Mouse (Mus musculus): ENCODE results near the gene Cpsf4l. TPM values are rescaled to one million over a fixed set of nuclear protein-coding genes. Genes with fewer than 3 reads are reported as not detected.

Gene Cpsf4l
- polyA plus RNA-seq (2015; fragmentation: Nextera tagmentation; extraction: Ambion mirVana) = 0.18 TPM in 1 of 2 replicates, not detected in the other

GRCm38 (mm10) chr11:113709731-113710256, at the start of gene Cpsf4l:
Gene Cpsf4l, minus strand, starts transcription at chr11:113710017.
- peak within 1 kb of the TSS; percentile 20; the same call in 1 of the 2 replicates for H3K9ac ChIP-seq (ENCODE audit: low read depth, low read length)

GRCm38 (mm10) chr11:113758851-113759250, 49.0 kb upstream of the Cpsf4l start:
- H3K27ac ChIP-seq (ENCODE audit: low read length) = no peak overlapping the region
- 77% methylated on average over 5 of the region's 5 CpGs for WGBS (ENCODE audit: insufficient replicate concordance)
- no peaks in the 10 kb centered on the region for H3K27me3 ChIP-seq (ENCODE audit: control insufficient read depth, insufficient read depth, low read depth, low read length)
- H3K4me3 ChIP-seq (ENCODE audit: low read depth, low read length) = no peak overlapping the region
- peaks cover 6% of the 10 kb centered on the region for H3K4me1 ChIP-seq (ENCODE audit: control insufficient read depth, low read depth, low read length)
- no peaks in the 10 kb centered on the region for H3K36me3 ChIP-seq (ENCODE audit: control insufficient read depth, insufficient read depth)
- H3K9ac ChIP-seq (ENCODE audit: low read depth, low read length) = no peak overlapping the region
- ATAC-seq (ENCODE audit: low read depth) = no peak
- H3K4me2 ChIP-seq (ENCODE audit: low read depth, low read length) = no peak overlapping the region
- H3K9me3 ChIP-seq (replicated peaks; ENCODE audit: control insufficient read depth, low read length) = no peaks in the 10 kb centered on the region

More at GRCm38 (mm10) chr11:113709731-113710256, at the start of gene Cpsf4l:
- Histone ChIP-seq H3K4me2 (ENCODE audit: low read depth, low read length) (no peak within 1 kb of the TSS), H3K4me1 (ENCODE audit: control insufficient read depth, low read depth, low read length) (no peaks in the 10 kb centered on the region), H3K27ac (ENCODE audit: low read length) (no peak within 1 kb of the TSS), H3K4me3 (ENCODE audit: low read depth, low read length) (no peak within 1 kb of the TSS), H3K9me3 (replicated peaks; ENCODE audit: control insufficient read depth, low read length) (no peaks in the 10 kb centered on the region), H3K36me3 (ENCODE audit: control insufficient read depth, insufficient read depth) (no peaks in the 10 kb centered on the region), H3K27me3 (ENCODE audit: control insufficient read depth, insufficient read depth, low read depth, low read length) (peaks cover 15% of the 10 kb centered on the region)
- no peak for ATAC-seq (ENCODE audit: low read depth)
- WGBS (ENCODE audit: insufficient replicate concordance) = 28% methylated on average over 11 of the region's 11 CpGs

GRCm38 (mm10) chr11:113756578-113756977, 46.8 kb upstream of the Cpsf4l start:
- peaks cover 11% of the 10 kb centered on the region for H3K4me1 ChIP-seq (ENCODE audit: control insufficient read depth, low read depth, low read length)

GRCm38 (mm10) chr11:113755878-113756277, 46.1 kb upstream of the Cpsf4l start:
- H3K27ac ChIP-seq (ENCODE audit: low read length) = no peak overlapping the region
- H3K9ac ChIP-seq (ENCODE audit: low read depth, low read length) = no peak overlapping the region
- no peak for ATAC-seq (ENCODE audit: low read depth)
- H3K4me2 ChIP-seq (ENCODE audit: low read depth, low read length) = no peak overlapping the region
- 79% methylated on average over 14 of the region's 14 CpGs for WGBS (ENCODE audit: insufficient replicate concordance)
- H3K27me3 ChIP-seq (ENCODE audit: control insufficient read depth, insufficient read depth, low read depth, low read length) = no peaks in the 10 kb centered on the region
- H3K4me3 ChIP-seq (ENCODE audit: low read depth, low read length) = no peak overlapping the region
- peaks cover 11% of the 10 kb centered on the region for H3K4me1 ChIP-seq (ENCODE audit: control insufficient read depth, low read depth, low read length)
- no peaks in the 10 kb centered on the region for H3K9me3 ChIP-seq (replicated peaks; ENCODE audit: control insufficient read depth, low read length)
- no peaks in the 10 kb centered on the region for H3K36me3 ChIP-seq (ENCODE audit: control insufficient read depth, insufficient read depth)

More at GRCm38 (mm10) chr11:113756578-113756977, 46.8 kb upstream of the Cpsf4l start:
- H3K27me3 ChIP-seq (ENCODE audit: control insufficient read depth, insufficient read depth, low read depth, low read length) = no peaks in the 10 kb centered on the region
- H3K9me3 ChIP-seq (replicated peaks; ENCODE audit: control insufficient read depth, low read length) = no peaks in the 10 kb centered on the region
- H3K36me3 ChIP-seq (ENCODE audit: control insufficient read depth, insufficient read depth) = no peaks in the 10 kb centered on the region
- no peak overlapping the region for H3K27ac ChIP-seq (ENCODE audit: low read length)
- no peak overlapping the region for H3K9ac ChIP-seq (ENCODE audit: low read depth, low read length)
- ATAC-seq (ENCODE audit: low read depth) = no peak
- 83% methylated on average over 12 of the region's 12 CpGs for WGBS (ENCODE audit: insufficient replicate concordance)
- no peak overlapping the region for H3K4me2 ChIP-seq (ENCODE audit: low read depth, low read length)
- H3K4me3 ChIP-seq (ENCODE audit: low read depth, low read length) = no peak overlapping the region

GRCm38 (mm10) chr11:113754845-113755244, 45.0 kb upstream of the Cpsf4l start:
- Histone ChIP-seq H3K9me3 (replicated peaks; ENCODE audit: control insufficient read depth, low read length) (no peaks in the 10 kb centered on the region), H3K4me1 (ENCODE audit: control insufficient read depth, low read depth, low read length) (peaks cover 16% of the 10 kb centered on the region), H3K4me3 (ENCODE audit: low read depth, low read length) (no peak overlapping the region), H3K9ac (ENCODE audit: low read depth, low read length) (no peak overlapping the region), H3K36me3 (ENCODE audit: control insufficient read depth, insufficient read depth) (no peaks in the 10 kb centered on the region), H3K4me2 (ENCODE audit: low read depth, low read length) (no peak overlapping the region), H3K27ac (ENCODE audit: low read length) (no peak overlapping the region), H3K27me3 (ENCODE audit: control insufficient read depth, insufficient read depth, low read depth, low read length) (no peaks in the 10 kb centered on the region)
- 74% methylated on average over 9 of the region's 9 CpGs for WGBS (ENCODE audit: insufficient replicate concordance)
- ATAC-seq (ENCODE audit: low read depth) = no peak

- Histone ChIP-seq H3K4me2 (ENCODE audit: low read depth, low read length) (peak overlapping the region; percentile 97), H3K27me3 (ENCODE audit: control insufficient read depth, insufficient read depth, low read depth, low read length) (no peaks in the 10 kb centered on the region), H3K27ac (ENCODE audit: low read length) (peak overlapping the region; percentile 95; the same call in 1 of the 2 replicates), H3K36me3 (ENCODE audit: control insufficient read depth, insufficient read depth) (no peaks in the 10 kb centered on the region), H3K4me3 (ENCODE audit: low read depth, low read length) (peak overlapping the region; percentile 75), H3K9ac (ENCODE audit: low read depth, low read length) (peak overlapping the region; percentile 87), H3K9me3 (replicated peaks; ENCODE audit: control insufficient read depth, low read length) (no peaks in the 10 kb centered on the region), H3K4me1 (ENCODE audit: control insufficient read depth, low read depth, low read length) (peaks cover 33% of the 10 kb centered on the region)
- WGBS (ENCODE audit: insufficient replicate concordance) = 88% methylated on average over 10 of the region's 10 CpGs
- no peak for ATAC-seq (ENCODE audit: low read depth)
Observed at GRCm38 (mm10) chr11:113752685-113753430, 43.0 kb upstream of the Cpsf4l start.

GRCm38 (mm10) chr11:113752158-113752661, 42.4 kb upstream of the Cpsf4l start:
- 10% methylated on average over 15 of the region's 15 CpGs for WGBS (ENCODE audit: insufficient replicate concordance)
- peaks cover 40% of the 10 kb centered on the region for H3K4me1 ChIP-seq (ENCODE audit: control insufficient read depth, low read depth, low read length)

GRCm38 (mm10) chr11:113751484-113752084, 41.8 kb upstream of the Cpsf4l start, which contains the start of gene Cdc42ep4:
Gene Cdc42ep4, minus strand, starts transcription at chr11:113751881.
- no peaks in the 10 kb centered on the region for H3K27me3 ChIP-seq (ENCODE audit: control insufficient read depth, insufficient read depth, low read depth, low read length)
- WGBS (ENCODE audit: insufficient replicate concordance) = under 1% methylated on average over 44 of the region's 44 CpGs
- H3K4me3 ChIP-seq (ENCODE audit: low read depth, low read length) = peak within 1 kb of the TSS; percentile 75
- H3K9ac ChIP-seq (ENCODE audit: low read depth, low read length) = peak within 1 kb of the TSS; percentile 87
- peak within 1 kb of the TSS; percentile 97 for H3K4me2 ChIP-seq (ENCODE audit: low read depth, low read length)
- H3K36me3 ChIP-seq (ENCODE audit: control insufficient read depth, insufficient read depth) = no peaks in the 10 kb centered on the region
- H3K4me1 ChIP-seq (ENCODE audit: control insufficient read depth, low read depth, low read length) = peaks cover 44% of the 10 kb centered on the region
- peak; percentile 79 for ATAC-seq (ENCODE audit: low read depth)
- H3K9me3 ChIP-seq (replicated peaks; ENCODE audit: control insufficient read depth, low read length) = no peaks in the 10 kb centered on the region
- peak within 1 kb of the TSS; percentile 95 for H3K27ac ChIP-seq (ENCODE audit: low read length)

More at GRCm38 (mm10) chr11:113752158-113752661, 42.4 kb upstream of the Cpsf4l start:
- H3K36me3 ChIP-seq (ENCODE audit: control insufficient read depth, insufficient read depth) = no peaks in the 10 kb centered on the region
- peak overlapping the region; percentile 75 for H3K4me3 ChIP-seq (ENCODE audit: low read depth, low read length)
- H3K27ac ChIP-seq (ENCODE audit: low read length) = peak overlapping the region; percentile 95
- no peaks in the 10 kb centered on the region for H3K27me3 ChIP-seq (ENCODE audit: control insufficient read depth, insufficient read depth, low read depth, low read length)
- H3K9ac ChIP-seq (ENCODE audit: low read depth, low read length) = peak overlapping the region; percentile 87
- ATAC-seq (ENCODE audit: low read depth) = no peak
- H3K4me2 ChIP-seq (ENCODE audit: low read depth, low read length) = peak overlapping the region; percentile 97
- no peaks in the 10 kb centered on the region for H3K9me3 ChIP-seq (replicated peaks; ENCODE audit: control insufficient read depth, low read length)

Data from liver, embryonic 16.5 days (tissue).